Mouse (Mus musculus): ENCODE results near the gene Zfp410.

The Zfp410 gene

GRCm38 (mm10) chr12:84316721-84317621 is at the start of gene Zfp410:
Gene Zfp410, plus strand, starts transcription at chr12:84316852.
- ATAC-seq (ENCODE audit: insufficient number of reproducible peaks, low FRiP score, low TSS enrichment) = peak; percentile 86

GRCm38 (mm10) chr12:84267264-84267663 is 49.4 kb upstream of the Zfp410 start:
- ATAC-seq (ENCODE audit: insufficient number of reproducible peaks, low FRiP score, low TSS enrichment) = no peak

- ATAC-seq (ENCODE audit: insufficient number of reproducible peaks, low FRiP score, low TSS enrichment) = no peak
These were observed 43.3 kb upstream of the Zfp410 start for GRCm38 (mm10) chr12:84273366-84273765.

- ATAC-seq (ENCODE audit: insufficient number of reproducible peaks, low FRiP score, low TSS enrichment) = no peak
These were observed 41.4 kb upstream of the Zfp410 start for GRCm38 (mm10) chr12:84275288-84275687.

GRCm38 (mm10) chr12:84276288-84276687 is 40.4 kb upstream of the Zfp410 start:
- ATAC-seq (ENCODE audit: insufficient number of reproducible peaks, low FRiP score, low TSS enrichment) = no peak

GRCm38 (mm10) chr12:84276799-84277198 is 39.9 kb upstream of the Zfp410 start:
- no peak for ATAC-seq (ENCODE audit: insufficient number of reproducible peaks, low FRiP score, low TSS enrichment)

GRCm38 (mm10) chr12:84277832-84278231 is 38.8 kb upstream of the Zfp410 start:
- no peak for ATAC-seq (ENCODE audit: insufficient number of reproducible peaks, low FRiP score, low TSS enrichment)

- ATAC-seq (ENCODE audit: insufficient number of reproducible peaks, low FRiP score, low TSS enrichment) = no peak
These were observed 37.8 kb upstream of the Zfp410 start for GRCm38 (mm10) chr12:84278901-84279300.

- ATAC-seq (ENCODE audit: insufficient number of reproducible peaks, low FRiP score, low TSS enrichment) = no peak
These were observed 32.3 kb upstream of the Zfp410 start for GRCm38 (mm10) chr12:84284391-84284790.

- peak; percentile 92 for ATAC-seq (ENCODE audit: insufficient number of reproducible peaks, low FRiP score, low TSS enrichment)
These were observed 31.6 kb upstream of the Zfp410 start, which contains the start of gene Ptgr2 for GRCm38 (mm10) chr12:84284885-84285592. Gene Ptgr2, plus strand, starts transcription at chr12:84285232.

GRCm38 (mm10) chr12:84285593-84285968 is 31.1 kb upstream of the Zfp410 start:
- ATAC-seq (ENCODE audit: insufficient number of reproducible peaks, low FRiP score, low TSS enrichment) = 0 out of 2 replicates have a peak, but pooled peaks have one; percentile 11

- ATAC-seq (ENCODE audit: insufficient number of reproducible peaks, low FRiP score, low TSS enrichment) = no peak
These were observed 28.2 kb upstream of the Zfp410 start for GRCm38 (mm10) chr12:84288461-84288860.

- no peak for ATAC-seq (ENCODE audit: insufficient number of reproducible peaks, low FRiP score, low TSS enrichment)
These were observed 18.8 kb upstream of the Zfp410 start for GRCm38 (mm10) chr12:84297851-84298250.

GRCm38 (mm10) chr12:84299265-84299664 is 17.4 kb upstream of the Zfp410 start:
- no peak for ATAC-seq (ENCODE audit: insufficient number of reproducible peaks, low FRiP score, low TSS enrichment)

GRCm38 (mm10) chr12:84304101-84304500 is 12.6 kb upstream of the Zfp410 start:
- no peak for ATAC-seq (ENCODE audit: insufficient number of reproducible peaks, low FRiP score, low TSS enrichment)

- no peak for ATAC-seq (ENCODE audit: insufficient number of reproducible peaks, low FRiP score, low TSS enrichment)
These were observed 12.1 kb upstream of the Zfp410 start for GRCm38 (mm10) chr12:84304554-84304953.

GRCm38 (mm10) chr12:84311306-84311705 is 5.3 kb upstream of the Zfp410 start:
- no peak for ATAC-seq (ENCODE audit: insufficient number of reproducible peaks, low FRiP score, low TSS enrichment)

GRCm38 (mm10) chr12:84316006-84316405 is 646 bp upstream of the Zfp410 start:
- no peak for ATAC-seq (ENCODE audit: insufficient number of reproducible peaks, low FRiP score, low TSS enrichment)

GRCm38 (mm10) chr12:84327111-84327512 is 10.5 kb downstream of the Zfp410 start:
- no peak for ATAC-seq (ENCODE audit: insufficient number of reproducible peaks, low FRiP score, low TSS enrichment)

- ATAC-seq (ENCODE audit: insufficient number of reproducible peaks, low FRiP score, low TSS enrichment) = no peak
These were observed 20.4 kb downstream of the Zfp410 start for GRCm38 (mm10) chr12:84336963-84337625.

- no peak for ATAC-seq (ENCODE audit: insufficient number of reproducible peaks, low FRiP score, low TSS enrichment)
These were observed 30.5 kb downstream of the Zfp410 start for GRCm38 (mm10) chr12:84347192-84347591.

Data from cerebellum, adult (tissue).